Mouse (Mus musculus): ENCODE data around the gene Cdc34. TPM values are rescaled to one million over a fixed set of nuclear protein-coding genes. Genes with fewer than 3 reads are reported as not detected.

Cdc34 gene
- total and polyA plus RNA-seq, 3 experiments, result 87.7 to 174 (median 122) TPM

DNA sequence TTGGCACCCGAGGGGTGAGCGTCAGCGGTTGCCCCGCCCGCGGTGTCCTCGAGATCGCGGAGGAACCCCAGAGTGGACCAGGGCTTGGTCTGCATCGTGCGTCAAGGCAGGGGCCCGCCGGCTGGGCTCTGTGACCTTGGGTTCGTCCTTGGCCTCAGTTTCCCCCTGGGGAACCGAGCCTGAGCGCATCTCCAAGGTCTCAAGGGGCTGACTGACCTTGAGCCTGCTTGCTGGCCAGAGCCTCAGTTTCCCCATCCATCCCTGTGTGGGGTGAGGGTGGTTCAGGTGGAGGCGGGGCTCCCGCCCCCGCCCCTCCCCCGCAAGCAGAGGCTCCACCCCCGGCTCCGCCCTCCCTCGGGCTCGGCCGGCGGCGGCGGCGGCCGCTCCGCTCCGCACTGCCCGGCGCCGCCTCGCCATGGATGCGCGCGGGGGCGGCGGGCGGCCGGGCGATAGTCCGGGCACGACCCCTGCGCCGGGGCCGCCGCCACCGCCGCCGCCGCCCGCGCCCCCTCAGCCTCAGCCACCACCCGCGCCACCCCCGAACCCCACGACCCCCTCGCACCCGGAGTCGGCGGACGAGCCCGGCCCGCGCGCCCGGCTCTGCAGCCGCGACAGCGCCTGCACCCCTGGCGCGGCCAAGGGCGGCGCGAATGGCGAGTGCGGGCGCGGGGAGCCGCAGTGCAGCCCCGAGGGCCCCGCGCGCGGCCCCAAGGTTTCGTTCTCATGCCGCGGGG lies 34.4 kb downstream of the Cdc34 start, which contains the start of gene Hcn2:
TSS of gene Hcn2 (plus strand) at position 381 of the 734 bp plus-strand sequence.
- no peak for DNase-seq

DNA sequence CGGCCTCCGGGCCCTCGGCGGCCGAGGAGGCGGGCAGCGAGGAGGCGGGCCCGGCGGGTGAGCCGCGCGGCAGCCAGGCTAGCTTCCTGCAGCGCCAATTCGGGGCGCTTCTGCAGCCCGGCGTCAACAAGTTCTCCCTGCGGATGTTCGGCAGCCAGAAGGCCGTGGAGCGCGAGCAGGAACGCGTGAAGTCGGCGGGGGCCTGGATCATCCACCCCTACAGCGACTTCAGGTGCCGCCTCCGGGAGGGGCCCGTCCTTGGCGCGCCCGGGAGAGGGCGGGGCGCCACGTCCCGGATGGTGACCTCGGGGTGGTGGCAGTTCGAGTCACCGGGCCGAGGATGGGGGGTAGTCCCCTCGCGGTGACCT lies 35.0 kb downstream of the Cdc34 start:
- peak; percentile 65 for DNase-seq

DNA sequence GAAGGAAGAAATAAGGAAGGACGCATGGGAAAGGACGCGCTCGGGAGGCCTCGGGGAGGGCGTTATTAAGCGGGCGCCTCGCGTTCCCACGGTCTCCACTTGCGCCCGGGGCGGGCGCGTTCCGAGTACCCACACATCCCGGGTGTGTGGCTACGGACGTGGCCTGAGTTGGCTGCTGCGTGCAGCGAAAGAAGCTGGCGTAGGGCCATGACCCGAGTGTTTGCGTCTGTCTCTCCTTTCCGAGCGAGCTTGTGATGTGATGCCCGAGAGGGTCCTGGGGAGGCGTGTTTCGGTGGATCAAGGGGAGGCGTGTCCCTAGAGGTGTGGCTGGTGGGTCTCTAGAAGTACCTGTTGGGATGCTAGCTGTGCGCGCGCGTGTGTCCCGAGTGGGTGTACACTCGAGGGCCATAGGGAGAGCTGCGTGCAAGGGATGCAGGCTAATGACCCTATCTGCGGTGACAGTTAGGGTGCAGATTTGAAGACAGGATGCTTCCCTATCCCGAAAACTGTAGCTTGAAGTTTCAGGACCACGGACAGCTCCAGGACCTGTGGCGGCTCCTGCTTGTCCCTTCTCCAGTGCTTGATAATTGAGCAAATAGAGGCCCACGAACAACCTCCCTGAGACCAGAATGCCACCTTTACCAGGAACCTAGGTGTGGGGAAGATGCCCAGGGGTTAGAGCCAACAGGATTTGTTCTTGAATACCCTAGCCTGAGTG lies 35.8 kb downstream of the Cdc34 start:
- peak; percentile 76 for DNase-seq

DNA sequence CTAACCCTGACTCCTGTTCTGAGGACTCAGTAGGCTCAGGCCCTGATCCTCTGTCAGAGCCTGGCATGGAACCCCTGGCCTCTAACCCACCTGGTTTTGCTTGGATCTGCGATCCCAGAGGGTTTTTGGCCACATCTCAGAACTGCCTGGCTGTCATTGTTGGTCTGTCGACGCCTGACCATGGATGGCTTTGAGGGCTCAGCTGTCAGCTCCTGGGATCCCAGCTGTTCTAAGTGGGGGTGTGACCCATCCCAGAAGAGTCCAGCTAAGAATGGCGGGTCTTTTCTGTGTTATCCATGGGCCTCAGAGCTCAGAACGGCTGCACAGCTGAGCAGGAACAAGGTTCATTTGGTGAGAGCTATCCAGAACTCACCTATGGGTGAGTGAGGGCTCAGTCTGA lies 39.1 kb downstream of the Cdc34 start:
- DNase-seq, result no peak

DNA sequence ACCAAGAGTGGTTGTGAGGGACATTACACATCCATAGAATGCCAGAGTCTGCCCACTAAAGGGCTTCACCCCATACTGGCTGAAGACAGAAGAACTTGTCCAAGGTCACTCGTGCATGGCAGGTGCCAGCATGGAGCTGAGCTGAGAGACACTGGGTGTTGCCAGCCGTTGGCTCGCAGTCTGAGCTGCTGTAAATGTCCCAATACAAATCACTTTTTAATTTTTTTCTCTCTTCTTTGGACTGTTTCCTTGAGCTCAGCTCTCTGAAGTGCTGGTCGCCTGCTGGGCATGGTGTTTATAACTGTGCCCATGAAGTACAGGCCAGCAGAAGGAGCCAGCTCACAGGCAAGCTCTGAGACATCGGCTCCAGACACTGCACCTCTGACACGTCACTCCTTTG lies 41.1 kb downstream of the Cdc34 start:
- DNase-seq, result no peak

DNA sequence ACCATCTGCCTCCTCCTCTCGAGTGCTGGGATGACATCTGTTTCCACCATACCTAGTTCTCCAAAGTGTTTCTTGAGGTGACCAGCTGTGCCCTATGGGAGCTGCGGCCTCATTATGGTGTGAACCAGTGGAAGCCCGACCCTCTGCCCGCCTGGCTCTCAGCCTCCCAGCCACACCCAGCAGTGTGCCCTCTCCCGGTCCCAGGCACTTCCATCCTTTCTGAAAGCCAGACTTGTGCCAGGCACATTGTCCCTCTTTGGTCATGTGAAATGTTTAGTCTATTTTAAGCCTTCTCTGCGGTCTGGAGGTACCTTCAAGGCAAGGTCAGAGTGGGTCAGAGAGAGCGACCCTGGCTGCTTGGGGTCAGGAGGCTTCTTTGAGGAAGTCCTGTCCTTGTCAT lies 41.7 kb downstream of the Cdc34 start:
- DNase-seq, result no peak

DNA sequence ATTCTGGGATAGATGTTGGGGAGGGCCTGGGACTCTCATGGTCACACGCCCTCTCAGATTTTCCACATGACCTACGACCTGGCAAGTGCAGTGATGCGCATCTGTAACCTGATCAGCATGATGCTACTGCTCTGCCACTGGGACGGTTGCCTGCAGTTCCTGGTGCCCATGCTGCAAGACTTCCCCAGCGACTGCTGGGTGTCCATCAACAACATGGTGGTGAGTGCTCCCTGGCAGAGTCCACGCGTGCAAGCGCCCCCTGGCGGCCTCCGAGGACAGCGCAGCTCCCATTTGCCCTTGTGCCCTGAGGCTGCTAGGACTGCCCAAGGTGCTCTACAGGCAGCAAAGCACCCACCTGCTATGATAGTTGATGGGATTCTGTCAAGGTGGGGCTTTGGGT lies 44.1 kb downstream of the Cdc34 start:
- peak; percentile 64 for DNase-seq

DNA sequence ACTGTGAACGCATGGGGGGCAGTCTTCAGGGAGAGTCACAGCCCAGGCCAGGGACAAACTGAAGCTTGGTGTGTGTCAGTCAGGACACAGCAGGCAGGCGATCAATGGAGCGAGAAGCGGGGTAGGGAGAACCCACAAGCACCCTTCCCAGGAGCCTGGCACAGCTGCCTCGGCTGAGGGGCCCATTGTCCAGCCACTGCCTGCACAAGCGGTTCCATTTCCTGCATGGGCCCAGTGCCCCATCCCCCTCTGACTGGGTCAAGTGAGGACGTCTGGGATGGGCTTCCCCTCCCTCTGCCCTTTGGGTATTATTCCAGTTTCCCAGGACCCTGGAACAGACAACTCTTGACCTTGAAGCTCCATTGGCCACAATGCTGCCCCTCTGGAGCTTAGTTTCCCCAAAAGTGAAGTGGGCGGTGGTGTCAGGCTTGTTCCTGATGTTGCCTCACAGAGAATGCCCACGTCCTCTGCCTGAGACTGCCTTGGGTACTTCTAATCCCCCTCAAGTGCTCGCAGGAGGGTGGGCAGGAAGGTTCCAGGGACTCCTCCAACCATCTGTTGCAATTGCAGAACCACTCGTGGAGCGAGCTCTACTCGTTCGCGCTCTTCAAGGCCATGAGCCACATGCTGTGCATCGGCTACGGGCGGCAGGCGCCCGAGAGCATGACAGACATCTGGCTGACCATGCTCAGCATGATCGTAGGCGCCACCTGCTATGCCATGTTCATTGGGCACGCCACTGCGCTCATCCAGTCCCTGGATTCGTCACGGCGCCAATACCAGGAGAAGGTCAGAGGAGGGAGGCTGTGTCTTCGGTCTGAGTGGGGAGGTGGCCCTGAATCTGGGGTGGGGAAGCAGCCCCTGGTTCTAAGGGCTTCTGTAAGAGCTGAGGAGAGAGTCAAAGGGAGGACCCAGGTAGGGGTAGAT lies 46.6 kb downstream of the Cdc34 start:
- no peak for DNase-seq

DNA sequence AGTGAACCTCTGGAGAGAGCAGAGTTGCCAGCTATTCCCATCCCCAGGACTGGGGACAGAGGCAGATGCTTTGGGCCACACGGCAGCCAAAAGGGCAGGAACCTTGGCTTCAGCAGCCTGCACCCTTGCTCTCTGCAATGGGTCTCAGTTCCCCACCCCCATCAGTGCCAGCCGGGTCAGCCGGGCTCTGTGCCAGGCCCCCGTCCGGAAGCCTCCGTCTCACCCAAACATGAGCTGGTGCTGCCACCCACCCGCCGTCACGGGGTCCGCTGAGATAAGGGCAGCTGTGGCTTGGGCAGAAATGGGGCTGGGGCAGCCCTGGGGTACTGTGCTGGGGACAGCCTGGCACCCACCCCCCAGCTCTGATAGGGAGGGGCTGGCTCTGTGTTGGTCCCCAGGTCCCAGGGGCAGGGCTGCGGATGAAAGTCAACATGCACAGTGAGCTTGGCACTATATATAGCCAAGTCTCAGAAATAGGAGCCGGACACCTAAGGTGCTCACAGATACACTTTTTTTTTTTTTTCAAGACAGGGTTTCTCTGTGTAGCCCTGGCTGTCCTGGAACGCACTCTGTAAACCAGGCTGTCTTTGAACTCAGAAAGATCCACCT lies 47.5 kb downstream of the Cdc34 start:
- no peak for DNase-seq

DNA sequence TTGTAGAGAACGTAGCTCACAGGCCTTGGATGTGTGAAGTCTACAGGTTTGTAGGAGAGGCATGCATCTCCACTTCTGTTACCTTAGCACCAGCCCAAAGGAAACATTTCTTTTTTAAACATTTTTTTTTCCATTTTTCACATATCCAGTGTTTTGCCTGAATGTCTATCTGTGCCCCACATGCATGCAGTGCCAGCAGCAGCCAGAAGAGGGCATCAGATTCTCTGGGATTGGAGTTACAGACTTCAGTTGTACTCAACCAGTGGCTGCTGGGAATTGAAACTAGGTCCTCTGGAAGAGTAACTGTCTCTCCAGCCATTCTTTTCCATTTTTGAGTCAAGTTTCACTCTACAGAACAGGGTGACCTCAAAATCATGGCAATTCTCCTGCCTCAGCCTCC lies 50.5 kb downstream of the Cdc34 start:
- DNase-seq, result no peak

DNA sequence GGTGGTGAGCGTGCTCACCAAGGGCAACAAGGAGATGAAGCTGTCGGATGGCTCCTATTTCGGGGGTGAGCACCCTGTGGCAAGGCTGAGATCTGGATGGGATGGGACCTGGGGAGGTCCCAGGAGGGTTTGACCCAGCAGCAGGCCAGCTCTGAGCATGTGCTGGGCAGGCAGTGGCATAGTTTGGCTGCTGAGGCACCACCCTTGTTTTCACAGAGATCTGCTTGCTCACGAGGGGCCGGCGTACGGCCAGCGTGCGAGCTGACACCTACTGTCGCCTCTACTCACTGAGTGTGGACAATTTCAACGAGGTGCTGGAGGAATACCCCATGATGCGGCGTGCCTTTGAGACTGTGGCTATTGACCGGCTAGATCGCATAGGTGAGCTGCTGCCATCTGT lies 51.9 kb downstream of the Cdc34 start:
- DNase-seq, result no peak

DNA sequence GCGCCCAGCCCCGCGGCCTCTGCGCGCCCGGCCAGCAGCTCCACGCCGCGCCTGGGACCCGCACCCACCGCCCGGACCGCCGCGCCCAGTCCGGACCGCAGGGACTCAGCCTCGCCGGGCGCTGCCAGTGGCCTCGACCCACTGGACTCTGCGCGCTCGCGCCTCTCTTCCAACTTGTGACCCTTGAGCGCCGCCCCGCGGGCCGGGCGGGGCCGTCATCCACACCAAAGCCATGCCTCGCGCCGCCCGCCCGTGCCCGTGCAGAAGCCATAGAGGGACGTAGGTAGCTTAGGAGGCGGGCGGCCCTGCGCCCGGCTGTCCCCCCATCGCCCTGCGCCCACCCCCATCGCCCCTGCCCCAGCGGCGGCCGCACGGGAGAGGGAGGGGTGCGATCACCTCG lies 53.4 kb downstream of the Cdc34 start:
- DNase-seq, result peak; percentile 36

DNA sequence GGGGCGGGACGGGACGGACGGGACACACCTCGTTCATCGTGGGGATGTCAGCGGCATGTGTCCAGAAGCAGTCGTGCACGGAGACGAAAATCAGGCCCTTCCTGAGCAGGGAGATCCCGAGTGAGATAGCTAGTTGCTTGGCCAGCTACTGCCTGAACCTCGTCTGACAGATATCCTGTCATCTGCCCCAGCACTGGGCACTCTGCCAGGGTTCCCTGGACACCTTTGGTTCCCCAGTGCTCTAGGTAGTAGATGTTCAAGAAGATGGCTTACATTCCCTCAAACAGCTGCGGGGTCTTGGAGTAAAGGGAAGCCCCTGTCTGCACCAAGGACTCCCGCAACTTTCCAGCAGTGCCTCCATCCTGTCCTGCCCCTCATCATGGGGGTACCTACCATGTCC lies 54.7 kb downstream of the Cdc34 start:
- DNase-seq, result no peak

Other genes with a start within 250 kb of the Cdc34 start
- not detected for gene Vmn2r83, start 213.5 kb upstream of the Cdc34 start, total RNA-seq (2021)
- gene Vmn2r83, start 213.5 kb upstream of the Cdc34 start, polyA plus RNA-seq (2012; rRNA removed), result not detected in 2 replicates
- gene Plpp2, start 148.4 kb upstream of the Cdc34 start, total RNA-seq (2021), result 10 to 100 TPM; 30.3 to 34.7 TPM
- 33.5 and 44.3 TPM in 2 replicates for gene Plpp2, start 148.4 kb upstream of the Cdc34 start, polyA plus RNA-seq (2012; rRNA removed)
- 10 to 100 TPM; 26.7 to 30.9 TPM for gene Mier2, start 127.0 kb upstream of the Cdc34 start, total RNA-seq (2021)
- gene Mier2, start 127.0 kb upstream of the Cdc34 start, polyA plus RNA-seq (2012; rRNA removed), result 150 and 154 TPM in 2 replicates
- gene Theg, start 94.9 kb upstream of the Cdc34 start, total RNA-seq (2021), result not detected
- not detected in 2 replicates for gene Theg, start 94.9 kb upstream of the Cdc34 start, polyA plus RNA-seq (2012; rRNA removed)
- gene C2cd4c, start 68.2 kb upstream of the Cdc34 start, total RNA-seq (2021), result under 1 TPM; 0.10 to 0.14 TPM
- 0.12 and 0.25 TPM in 2 replicates for gene C2cd4c, start 68.2 kb upstream of the Cdc34 start, polyA plus RNA-seq (2012; rRNA removed)
- 1 to 10 TPM; 2.0 to 6.7 TPM for gene Shc2, start 44.3 kb upstream of the Cdc34 start, total RNA-seq (2021)
- gene Shc2, start 44.3 kb upstream of the Cdc34 start, polyA plus RNA-seq (2012; rRNA removed), result 4.8 and 9.1 TPM in 2 replicates
- gene Odf3l2, start 36.5 kb upstream of the Cdc34 start, total RNA-seq (2021), result not detected
- not detected in 2 replicates for gene Odf3l2, start 36.5 kb upstream of the Cdc34 start, polyA plus RNA-seq (2012; rRNA removed)
- not detected for gene Madcam1, start 17.6 kb upstream of the Cdc34 start, total RNA-seq (2021)
- gene Madcam1, start 17.6 kb upstream of the Cdc34 start, polyA plus RNA-seq (2012; rRNA removed), result 0.46 TPM in 1 of 2 replicates, not detected in the other
- gene Tpgs1, start 12.8 kb upstream of the Cdc34 start, total RNA-seq (2021), result 10 to 100 TPM; 29.5 to 40.7 TPM
- gene Tpgs1, start 12.8 kb upstream of the Cdc34 start, polyA plus RNA-seq (2012; rRNA removed), result 147 and 149 TPM in 2 replicates
- 1 to 10 TPM; 1.0 to 2.2 TPM for gene Gzmm, start 6.8 kb downstream of the Cdc34 start, total RNA-seq (2021)
- 0.52 and 0.55 TPM in 2 replicates for gene Gzmm, start 6.8 kb downstream of the Cdc34 start, polyA plus RNA-seq (2012; rRNA removed)
- 100 to 1,000 TPM; 588 to 674 TPM for gene Bsg, start 22.3 kb downstream of the Cdc34 start, total RNA-seq (2021)
- 314 and 321 TPM in 2 replicates for gene Bsg, start 22.3 kb downstream of the Cdc34 start, polyA plus RNA-seq (2012; rRNA removed)
- gene Hcn2, start 34.4 kb downstream of the Cdc34 start, total RNA-seq (2021), result 1 to 10 TPM; 5.9 to 6.0 TPM
- 20.2 and 27.8 TPM in 2 replicates for gene Hcn2, start 34.4 kb downstream of the Cdc34 start, polyA plus RNA-seq (2012; rRNA removed)
- 10 to 100 TPM; 55.4 to 62.8 TPM for gene Polrmt, start 64.4 kb downstream of the Cdc34 start, total RNA-seq (2021)
- 87.6 and 89.0 TPM in 2 replicates for gene Polrmt, start 64.4 kb downstream of the Cdc34 start, polyA plus RNA-seq (2012; rRNA removed)
- gene Fgf22, start 72.9 kb downstream of the Cdc34 start, total RNA-seq (2021), result not detected
- gene Fgf22, start 72.9 kb downstream of the Cdc34 start, polyA plus RNA-seq (2012; rRNA removed), result 0.18 and 0.68 TPM in 2 replicates
- 10 to 100 TPM; 51.6 to 51.8 TPM for gene Rnf126, start 84.8 kb downstream of the Cdc34 start, total RNA-seq (2021)
- gene Rnf126, start 84.8 kb downstream of the Cdc34 start, polyA plus RNA-seq (2012; rRNA removed), result 222 and 226 TPM in 2 replicates
- gene Fstl3, start 95.1 kb downstream of the Cdc34 start, total RNA-seq (2021), result 10 to 100 TPM in 1 of 2 experiments, 1 to 10 TPM in 1; 10.0 to 37.2 TPM
- gene Fstl3, start 95.1 kb downstream of the Cdc34 start, polyA plus RNA-seq (2012; rRNA removed), result 47.0 and 74.7 TPM in 2 replicates
- under 1 TPM in 1 of 2 experiments, not detected in 1; 0.21 TPM for gene Prss57, start 108.8 kb downstream of the Cdc34 start, total RNA-seq (2021)
- gene Prss57, start 108.8 kb downstream of the Cdc34 start, polyA plus RNA-seq (2012; rRNA removed), result 0.28 TPM in 1 of 2 replicates, not detected in the other
- 100 to 1,000 TPM in 1 of 2 experiments, 10 to 100 TPM in 1; 68.1 to 105 TPM for gene Palm, start 111.4 kb downstream of the Cdc34 start, total RNA-seq (2021)
- 138 and 146 TPM in 2 replicates for gene Palm, start 111.4 kb downstream of the Cdc34 start, polyA plus RNA-seq (2012; rRNA removed)
- gene Misp, start 138.8 kb downstream of the Cdc34 start, total RNA-seq (2021), result under 1 TPM; 0.31 to 0.32 TPM
- 0.03 and 0.10 TPM in 2 replicates for gene Misp, start 138.8 kb downstream of the Cdc34 start, polyA plus RNA-seq (2012; rRNA removed)
- gene Ptbp1, start 172.2 kb downstream of the Cdc34 start, total RNA-seq (2021), result 100 to 1,000 TPM; 217 to 332 TPM
- 175 and 259 TPM in 2 replicates for gene Ptbp1, start 172.2 kb downstream of the Cdc34 start, polyA plus RNA-seq (2012; rRNA removed)
- gene Prtn3, start 192.3 kb downstream of the Cdc34 start, total RNA-seq (2021), result under 1 TPM; 0.62 to 0.63 TPM
- 3.4 and 4.1 TPM in 2 replicates for gene Prtn3, start 192.3 kb downstream of the Cdc34 start, polyA plus RNA-seq (2012; rRNA removed)
- 1 to 10 TPM; 1.2 to 2.2 TPM for gene Plppr3, start 192.4 kb downstream of the Cdc34 start, total RNA-seq (2021)
- 4.2 and 4.6 TPM in 2 replicates for gene Plppr3, start 192.4 kb downstream of the Cdc34 start, polyA plus RNA-seq (2012; rRNA removed)
- under 1 TPM; 0.49 to 0.79 TPM for gene Elane, start 204.1 kb downstream of the Cdc34 start, total RNA-seq (2021)
- 0.34 and 1.1 TPM in 2 replicates for gene Elane, start 204.1 kb downstream of the Cdc34 start, polyA plus RNA-seq (2012; rRNA removed)
- gene Cfd, start 208.7 kb downstream of the Cdc34 start, total RNA-seq (2021), result 1,000 to 10,000 TPM; 2,358 to 4,405 TPM
- gene Cfd, start 208.7 kb downstream of the Cdc34 start, polyA plus RNA-seq (2012; rRNA removed), result 4,988 and 13,425 TPM in 2 replicates
- 10 to 100 TPM; 38.4 to 43.0 TPM for gene Med16, start 226.7 kb downstream of the Cdc34 start, total RNA-seq (2021)
- gene Med16, start 226.7 kb downstream of the Cdc34 start, polyA plus RNA-seq (2012; rRNA removed), result 126 and 132 TPM in 2 replicates
- not detected for gene Gm26602, start 228.7 kb downstream of the Cdc34 start, total RNA-seq (2021)
- gene Gm26602, start 228.7 kb downstream of the Cdc34 start, polyA plus RNA-seq (2012; rRNA removed), result not detected in 2 replicates
- 1 to 10 TPM; 1.4 TPM for gene Kiss1r, start 234.8 kb downstream of the Cdc34 start, total RNA-seq (2021)
- 11.8 and 15.1 TPM in 2 replicates for gene Kiss1r, start 234.8 kb downstream of the Cdc34 start, polyA plus RNA-seq (2012; rRNA removed)
- 10 to 100 TPM; 87.8 to 93.5 TPM for gene R3hdm4, start 239.0 kb downstream of the Cdc34 start, total RNA-seq (2021)
- 197 and 231 TPM in 2 replicates for gene R3hdm4, start 239.0 kb downstream of the Cdc34 start, polyA plus RNA-seq (2012; rRNA removed)
- 1 to 10 TPM; 4.6 to 6.5 TPM for gene Arid3a, start 244.8 kb downstream of the Cdc34 start, total RNA-seq (2021)
- 5.9 and 9.1 TPM in 2 replicates for gene Arid3a, start 244.8 kb downstream of the Cdc34 start, polyA plus RNA-seq (2012; rRNA removed)